Mouse (Mus musculus) heart, postnatal 0 days (tissue): ENCODE measurements around the gene Coa3.

ENCODE experiments used
- CTCF ChIP-seq: IDR thresholded peaks from 2 replicates; pipeline ENCODE4 v1.5.1; 2016; ENCODE audit warnings: antibody characterized with exemption, control low read depth, low read depth
- EP300 ChIP-seq: IDR thresholded peaks from 2 replicates; pipeline ENCODE4 v1.6.1; 2016; ENCODE audit warnings: antibody characterized with exemption, low read depth

GRCm38 (mm10) chr11:101259948-101260825, 18.7 kb downstream of the Coa3 start, which contains the start of gene Wnk4:
- TF ChIP-seq CTCF = no peak
- no peak for TF ChIP-seq EP300
